Mouse (Mus musculus) c-Kit-positive CD71-negative TER-119-negative erythroid progenitor cells, embryonic 14.5 days (primary cell): ENCODE results near the gene Cdk19.
"Not testable (repeated sequence)": the region's sequence is repeated elsewhere in the genome, so short reads cannot be mapped to it uniquely, and the experiment has no call there.

Experiments used
- DNase-seq: peaks from one replicate; pipeline ENCODE4 v3.0.0-alpha.2; 2013; ENCODE audit warnings: low read depth

The Cdk19 gene

DNA sequence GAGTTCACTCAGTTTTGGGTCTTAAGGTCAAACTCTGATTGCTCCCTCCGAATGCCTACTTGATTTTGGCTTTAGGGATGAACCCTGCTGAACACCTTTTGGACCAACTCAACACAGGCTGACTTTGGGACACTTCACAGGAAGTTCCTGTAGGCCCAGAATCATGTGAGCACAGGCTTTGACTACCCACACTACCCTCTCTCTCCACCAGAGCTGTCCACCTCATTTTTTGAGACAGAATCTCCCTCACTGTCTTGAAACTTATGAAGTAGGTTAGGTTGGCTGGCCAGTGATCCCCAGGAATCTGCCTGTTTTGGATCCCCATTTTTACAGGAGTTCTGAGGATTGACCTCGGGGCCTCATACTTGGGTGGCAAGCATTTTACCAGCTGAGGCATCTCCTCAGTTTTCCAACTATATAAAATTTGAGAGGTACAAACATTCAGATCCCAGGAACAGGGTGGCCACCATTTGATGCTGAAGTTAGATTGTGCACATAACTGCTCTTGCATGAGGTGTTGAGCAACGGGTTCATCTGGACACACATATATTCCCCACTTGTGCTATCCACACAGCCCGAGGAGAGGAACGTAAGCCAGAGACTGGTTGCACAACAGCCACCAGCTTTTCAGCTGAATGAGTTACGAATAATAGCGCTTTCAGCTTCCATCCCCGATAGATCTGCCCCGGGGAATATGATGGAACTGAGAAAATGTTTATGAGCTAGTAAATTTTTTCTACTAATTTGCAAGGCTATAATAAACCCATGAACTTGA is 184.9 kb downstream of the Cdk19 start:
- no peak for DNase-seq

DNA sequence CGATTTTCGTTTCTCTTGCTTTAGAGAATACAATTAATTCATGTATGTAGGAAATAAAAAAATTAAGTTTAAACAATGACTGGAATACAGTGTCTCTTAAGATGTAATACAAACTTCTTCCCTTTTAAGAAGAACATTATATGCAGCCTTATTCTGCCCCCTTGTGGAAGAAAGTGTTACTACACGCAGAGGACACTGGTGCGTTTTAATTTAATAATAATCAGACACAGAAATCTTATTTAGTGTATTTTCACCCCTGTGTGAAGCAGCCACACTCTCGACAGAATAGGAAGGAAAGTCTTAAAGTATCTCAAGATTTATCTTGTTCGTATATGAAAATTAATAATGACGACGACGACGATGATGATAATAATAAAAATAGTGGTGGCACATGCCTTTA is 185.6 kb downstream of the Cdk19 start:
- DNase-seq: peak; percentile 80

DNA sequence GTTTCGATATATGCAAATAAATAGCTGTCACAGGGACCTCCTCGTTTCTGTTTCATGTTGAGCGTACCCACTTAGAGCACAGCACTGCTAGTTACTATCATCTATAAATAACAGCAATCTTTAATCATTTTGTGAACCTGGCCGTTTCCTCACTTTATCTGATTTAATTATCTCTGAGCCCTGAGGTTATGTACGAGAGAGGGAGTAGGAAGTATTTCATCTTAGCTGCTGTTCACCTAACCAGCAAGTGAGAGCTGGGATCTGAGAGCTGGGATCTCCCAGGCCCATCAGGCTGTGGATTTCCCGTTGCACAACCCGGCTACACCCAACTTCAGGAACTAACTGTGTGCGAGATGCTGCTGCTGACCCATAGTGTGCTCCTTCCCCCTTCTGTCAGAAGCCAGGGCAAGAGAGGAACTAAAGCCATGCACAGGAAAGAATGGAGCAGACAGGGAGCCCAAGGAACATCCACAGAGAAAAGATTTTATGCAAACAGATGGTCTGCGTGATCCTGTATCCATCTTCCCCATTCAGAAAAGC is 186.3 kb downstream of the Cdk19 start:
- DNase-seq: no peak

DNA sequence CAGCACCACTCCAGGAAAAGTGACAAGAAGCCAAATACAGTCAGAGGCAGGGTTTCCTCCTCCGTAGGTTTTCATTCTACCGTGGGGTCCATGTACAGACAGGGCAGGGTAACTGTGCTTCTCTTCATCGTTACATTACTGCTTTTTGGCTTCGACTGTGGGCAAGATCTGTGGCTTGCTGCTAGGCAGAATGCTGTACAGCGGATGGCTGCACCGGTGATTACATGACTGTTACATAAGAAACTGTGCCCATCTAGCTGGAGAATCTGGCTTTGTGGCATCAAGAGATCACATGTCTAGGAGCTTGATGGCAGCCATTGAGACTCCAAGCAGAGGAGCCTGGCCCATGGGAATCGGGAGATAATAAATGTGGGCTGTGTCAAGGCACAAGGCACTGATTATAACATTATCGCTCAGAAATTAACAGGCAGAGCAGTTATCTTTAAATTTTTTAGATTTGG is 187.0 kb downstream of the Cdk19 start:
- DNase-seq: no peak

DNA sequence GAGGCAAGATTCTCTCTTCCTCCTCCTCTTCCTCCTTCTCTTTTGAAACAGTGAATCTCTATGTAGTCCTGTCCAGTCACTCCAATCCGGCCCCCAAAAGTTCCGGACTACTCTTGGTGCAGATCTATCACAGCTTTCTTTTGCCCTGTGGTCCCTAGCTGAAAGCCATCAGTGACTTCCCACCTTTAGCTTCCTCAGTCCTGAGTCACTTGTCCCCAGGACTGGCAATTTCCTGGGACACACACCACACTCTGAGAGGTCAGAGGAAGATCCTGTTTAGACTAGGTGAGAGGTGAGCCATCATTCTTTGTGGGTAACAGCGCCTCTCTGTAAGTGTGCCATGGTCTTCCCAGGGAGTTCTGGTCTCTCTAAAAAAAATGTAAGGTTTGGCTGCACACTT is 187.6 kb downstream of the Cdk19 start:
- DNase-seq: no peak

DNA sequence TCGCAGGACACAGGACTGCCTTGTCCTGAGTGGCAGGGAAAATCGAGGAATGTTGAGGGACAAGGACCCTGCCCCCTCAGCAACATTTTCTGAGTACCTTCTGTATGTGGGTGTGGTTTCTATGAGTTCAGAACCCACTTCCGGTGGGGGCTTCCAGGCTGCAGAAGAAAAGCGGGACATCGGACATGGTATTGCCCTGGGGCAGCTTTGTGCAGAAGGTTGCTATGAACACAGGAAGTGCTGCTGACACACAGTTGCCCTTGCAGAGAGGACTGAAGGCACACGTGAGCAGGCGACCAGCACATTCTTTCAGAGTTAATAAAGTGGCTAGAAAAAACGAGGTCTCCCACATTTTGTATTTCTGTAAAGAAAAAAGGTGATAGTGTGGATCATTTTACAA is 188.2 kb downstream of the Cdk19 start:
- no peak for DNase-seq

DNA sequence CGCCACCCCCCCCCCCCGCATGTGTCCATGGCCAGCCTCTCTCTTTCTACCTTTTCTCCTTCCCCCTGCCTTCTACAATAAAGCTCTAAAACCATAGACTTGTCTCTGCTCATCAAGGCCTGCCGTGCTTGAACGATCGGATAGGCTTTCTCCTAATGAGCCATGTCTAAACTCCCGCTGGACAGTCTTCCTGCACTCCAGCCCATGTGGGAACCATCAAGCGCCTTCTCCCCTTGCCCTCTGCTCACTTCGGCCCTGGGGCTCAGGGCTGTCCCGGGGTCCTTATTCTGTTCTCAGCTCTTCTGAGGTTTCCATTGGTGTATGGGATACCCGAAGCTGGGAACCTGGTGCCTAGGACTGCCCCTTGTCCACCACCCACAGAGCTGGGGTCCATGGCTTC is 189.3 kb downstream of the Cdk19 start:
- no peak for DNase-seq

DNA sequence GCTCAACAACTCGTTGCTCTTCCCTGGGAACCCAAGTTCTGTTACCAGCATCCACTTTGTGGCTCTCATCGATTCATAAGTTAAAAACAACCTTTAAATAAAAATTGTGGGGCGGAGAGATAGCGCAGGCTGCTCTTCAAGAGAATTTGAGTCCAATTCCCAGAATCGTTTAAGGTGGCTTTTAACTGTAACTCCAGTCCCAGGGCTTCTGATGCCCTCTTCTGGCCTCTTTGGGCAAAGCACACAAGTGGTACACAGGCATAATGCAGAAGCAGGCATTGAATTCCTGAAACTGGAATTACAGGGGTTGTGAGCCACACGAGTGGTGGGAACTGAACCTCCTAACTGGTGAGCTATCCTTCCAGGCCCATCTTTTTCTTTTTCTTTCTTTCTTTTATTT is 190.3 kb downstream of the Cdk19 start:
- DNase-seq: no peak

DNA sequence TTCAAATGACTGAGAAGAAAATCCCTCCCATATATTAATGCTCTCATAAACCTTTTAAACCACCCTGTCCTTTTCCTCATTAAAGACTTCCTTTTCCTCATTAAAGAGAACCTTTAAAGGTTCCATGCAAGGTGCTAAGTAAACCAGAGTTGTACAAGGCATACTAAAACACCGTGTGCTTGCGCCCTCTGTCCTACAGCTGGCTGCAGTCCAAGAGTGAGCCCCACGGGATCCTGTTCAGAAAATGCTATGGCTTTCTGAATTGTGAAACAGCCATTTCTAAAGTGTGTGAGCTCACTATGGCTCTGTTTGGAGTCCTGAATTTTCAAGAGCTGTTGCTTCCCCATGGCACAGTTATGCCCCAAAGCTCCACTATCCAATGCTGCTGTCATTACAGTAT is 191.3 kb downstream of the Cdk19 start:
- no peak for DNase-seq

DNA sequence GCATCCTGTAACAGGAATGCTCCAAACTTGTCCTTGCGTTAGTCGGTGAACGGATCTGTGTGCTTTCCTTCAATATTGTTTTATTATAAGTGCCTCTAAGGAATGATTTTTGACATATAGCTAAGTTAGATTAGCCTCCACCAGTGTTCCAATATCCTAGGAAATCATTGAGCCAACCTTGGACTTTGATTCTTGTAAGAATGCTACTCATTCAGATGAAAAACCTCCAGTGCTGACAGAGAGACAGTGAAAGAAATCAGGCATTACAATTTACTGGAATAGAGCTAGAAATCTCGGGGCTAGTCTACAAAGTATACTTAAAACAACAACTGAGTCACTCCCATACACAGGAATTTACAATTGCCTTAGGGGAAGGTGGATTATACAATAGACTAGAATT is 193.2 kb downstream of the Cdk19 start:
- DNase-seq: not testable (repeated sequence)
